Mouse (Mus musculus): Measurements from ENCODE around the gene Slc29a1.

DNA sequence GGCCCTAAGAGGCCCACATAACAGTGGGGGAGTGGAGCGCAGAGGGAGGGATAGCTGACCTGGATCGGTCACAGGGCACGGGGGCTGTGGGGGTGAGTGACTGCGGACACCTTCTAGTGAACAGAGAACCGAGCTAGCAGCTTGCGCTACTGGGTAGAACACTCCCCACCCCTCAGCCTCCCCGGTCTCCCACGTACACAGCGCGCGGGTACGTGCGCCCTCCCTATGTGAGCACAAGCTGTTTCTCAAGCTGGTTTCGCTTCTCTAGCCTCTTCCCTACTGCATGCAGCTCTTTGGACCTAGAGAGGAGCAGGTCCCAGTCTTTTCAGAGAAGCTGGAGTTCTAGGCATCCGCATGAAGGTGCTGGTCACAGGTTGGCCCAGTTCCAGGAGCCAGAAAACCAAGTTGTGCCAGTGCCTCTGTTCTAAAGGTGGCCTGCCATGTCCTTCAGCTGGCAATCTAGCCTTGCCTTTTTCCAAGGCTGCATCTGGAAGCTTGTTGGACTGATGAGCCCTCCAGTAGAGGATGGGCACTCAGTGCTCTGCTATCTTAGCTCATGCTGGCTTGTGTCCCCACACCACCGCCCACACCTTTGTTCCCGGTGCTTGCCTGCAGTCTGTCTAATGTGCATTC is 25.2 kb downstream of the Slc29a1 start:
- TF ChIP-seq CTCF (IDR thresholded peaks at IDR 0.05; ENCODE audit: extremely low read depth, insufficient read depth, low read length): no peak
- peak; percentile 66 for TF ChIP-seq POLR2A (IDR thresholded peaks at IDR 0.05; ENCODE audit: extremely low read depth, insufficient read depth, low read length)
